Comparison of ENCODE assay signal across 26 mouse cellular contexts in the genomic region with DNA sequence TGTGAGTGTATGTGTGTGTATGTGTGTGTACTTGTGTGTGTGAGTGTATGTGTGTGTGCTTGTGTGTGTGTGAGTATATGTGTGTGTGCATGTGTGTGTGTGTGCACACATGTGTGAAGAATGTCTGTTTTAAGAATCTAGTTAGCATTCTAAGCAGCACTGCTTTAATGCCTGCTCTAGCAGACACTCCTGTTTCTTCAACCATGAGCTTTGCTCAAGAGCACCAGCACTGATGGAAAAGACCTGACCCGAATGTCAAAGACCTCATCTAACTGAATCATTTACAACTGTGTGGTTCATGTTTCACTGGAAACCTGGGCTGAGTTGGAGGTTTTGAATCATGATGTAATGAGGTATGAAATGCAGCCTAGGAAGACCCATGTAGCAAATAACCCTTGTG.
DNase-seq lines count a peak whose midpoint lies in the region; ATAC-seq and TF ChIP-seq lines count a peak whose summit lies in the region.
"Had no signal": no experiment of that assay in that cellular context is flagged by ENCODE, and none has a peak within 500 bp of the region (broad histone marks: within the 10 kb centered on the region; RNA-seq: fewer than 3 reads in every experiment).

No protein-coding gene starts in this region.

- H3K36me3 ChIP-seq in forebrain, embryonic 14.5 days (ENCODE audit: control insufficient read depth, insufficient read depth, low read length), result no peaks in the 10 kb centered on the region
- no peaks in the 10 kb centered on the region for H3K36me3 ChIP-seq in forebrain, embryonic 10.5 days (replicated peaks)
- no peaks in the 10 kb centered on the region for H3K36me3 ChIP-seq in limb, embryonic 14.5 days (ENCODE audit: control insufficient read depth, insufficient read depth, low read length)
- H3K36me3 ChIP-seq in limb, embryonic 10.5 days, result no peaks in the 10 kb centered on the region
- H3K36me3 ChIP-seq: embryonic facial prominence, embryonic 10.5 days; embryonic facial prominence, embryonic 15.5 days; hindbrain, embryonic 13.5 days; limb, embryonic 12.5 days; lung, embryonic 15.5 days had no signal

- TF ChIP-seq CTCF in brain, embryonic 14.5 days (IDR thresholded peaks at IDR 0.05; ENCODE audit: borderline replicate concordance, extremely low read depth, insufficient read depth, insufficient read length), result no peak

- DNase-seq in forebrain, embryonic 14.5 days (ENCODE audit: low spot score), result peak; percentile 8
- DNase-seq in forebrain, embryonic 10.5 days (ENCODE audit: extremely low spot score, low spot score), result no peak
- DNase-seq in limb, embryonic 14.5 days (ENCODE audit: low spot score), result peak; percentile 4
- no peak for DNase-seq in limb, embryonic 10.5 days (ENCODE audit: low spot score)
- DNase-seq in brain, embryonic 14.5 days (ENCODE audit: low read depth), result peak; percentile 51
- peak; percentile 30 for DNase-seq in retina, embryonic 14.5 days (ENCODE audit: low spot score)
- no peak for DNase-seq in layer of hippocampus, postnatal 10 days (ENCODE audit: low spot score in 2 of 2)
- DNase-seq: adrenal gland, postnatal 25 days; cerebellum, adult 2 months; cerebellum, postnatal 14 days; gastrocnemius, postnatal 25 days; heart, adult 11 months; heart, postnatal 36 days; kidney, postnatal 14 days; layer of hippocampus, adult 9-11 months; spleen, adult 18-20 months; thymus, postnatal 14 days had no signal

- H3K9me3 ChIP-seq in forebrain, embryonic 14.5 days (replicated peaks; ENCODE audit: control insufficient read depth, low read length), result no peaks in the 10 kb centered on the region
- no peaks in the 10 kb centered on the region for H3K9me3 ChIP-seq in forebrain, embryonic 10.5 days
- no peaks in the 10 kb centered on the region for H3K9me3 ChIP-seq in limb, embryonic 14.5 days (ENCODE audit: control insufficient read depth, low read length)
- H3K9me3 ChIP-seq in limb, embryonic 10.5 days (replicated peaks), result no peaks in the 10 kb centered on the region
- H3K9me3 ChIP-seq: embryonic facial prominence, embryonic 10.5 days; embryonic facial prominence, embryonic 15.5 days; hindbrain, embryonic 13.5 days; limb, embryonic 12.5 days; lung, embryonic 15.5 days had no signal

- no peak overlapping the region for H3K27ac ChIP-seq in forebrain, embryonic 14.5 days (ENCODE audit: low read depth, low read length)
- no peak overlapping the region for H3K27ac ChIP-seq in forebrain, embryonic 10.5 days
- H3K27ac ChIP-seq in limb, embryonic 14.5 days (replicated peaks; ENCODE audit: low read depth, low read length), result no peak overlapping the region
- H3K27ac ChIP-seq in limb, embryonic 10.5 days, result no peak overlapping the region
- H3K27ac ChIP-seq: embryonic facial prominence, embryonic 10.5 days; embryonic facial prominence, embryonic 15.5 days; limb, embryonic 12.5 days; lung, embryonic 15.5 days had no signal

- WGBS in forebrain, embryonic 14.5 days, result 69% methylated on average over 1 of the region's 1 CpGs
- 78% methylated on average over 1 of the region's 1 CpGs for WGBS in forebrain, embryonic 10.5 days
- WGBS in limb, embryonic 14.5 days, result 76% methylated on average over 1 of the region's 1 CpGs
- 68% methylated on average over 1 of the region's 1 CpGs for WGBS in limb, embryonic 10.5 days

- no peak for TF ChIP-seq POLR2A in limb, embryonic 14.5 days (IDR thresholded peaks at IDR 0.05; ENCODE audit: borderline replicate concordance, extremely low read depth, insufficient read depth, insufficient read length)
- no peak for TF ChIP-seq POLR2A in brain, embryonic 14.5 days (IDR thresholded peaks at IDR 0.05; ENCODE audit: borderline replicate concordance, extremely low read depth, insufficient read depth, insufficient read length, poor library complexity, severe bottlenecking)

- ATAC-seq in forebrain, embryonic 14.5 days, result peak; percentile 44; the same call in 1 of the 2 replicates
- no peak for ATAC-seq in limb, embryonic 14.5 days (ENCODE audit: low FRiP score, low read depth)
- ATAC-seq: CD4-positive, CD25-positive, alpha-beta regulatory T cell, adult 4 months; intestine, postnatal 0 days had no signal

- no peak overlapping the region for H3K4me3 ChIP-seq in forebrain, embryonic 14.5 days (ENCODE audit: low read depth, low read length)
- H3K4me3 ChIP-seq in forebrain, embryonic 10.5 days, result no peak overlapping the region
- H3K4me3 ChIP-seq in limb, embryonic 14.5 days (replicated peaks; ENCODE audit: low read length), result no peak overlapping the region
- no peak overlapping the region for H3K4me3 ChIP-seq in limb, embryonic 10.5 days
- H3K4me3 ChIP-seq: embryonic facial prominence, embryonic 10.5 days; embryonic facial prominence, embryonic 15.5 days; hindbrain, embryonic 13.5 days; limb, embryonic 12.5 days; lung, embryonic 15.5 days had no signal

- H3K4me1 ChIP-seq in forebrain, embryonic 14.5 days (ENCODE audit: control insufficient read depth, insufficient read depth, low read length), result no peaks in the 10 kb centered on the region
- peaks cover 5% of the 10 kb centered on the region for H3K4me1 ChIP-seq in forebrain, embryonic 10.5 days
- H3K4me1 ChIP-seq in limb, embryonic 14.5 days (ENCODE audit: control insufficient read depth, insufficient read depth, low read length), result no peaks in the 10 kb centered on the region
- H3K4me1 ChIP-seq in limb, embryonic 10.5 days, result no peaks in the 10 kb centered on the region
- H3K4me1 ChIP-seq: embryonic facial prominence, embryonic 10.5 days; embryonic facial prominence, embryonic 15.5 days; limb, embryonic 12.5 days; lung, embryonic 15.5 days had no signal

- H3K27me3 ChIP-seq in forebrain, embryonic 14.5 days (replicated peaks; ENCODE audit: control insufficient read depth, insufficient read depth, low read length), result no peaks in the 10 kb centered on the region
- H3K27me3 ChIP-seq in forebrain, embryonic 10.5 days (ENCODE audit: poor library complexity, severe bottlenecking), result no peaks in the 10 kb centered on the region
- H3K27me3 ChIP-seq in limb, embryonic 14.5 days (ENCODE audit: control insufficient read depth, insufficient read depth, low read length), result no peaks in the 10 kb centered on the region
- H3K27me3 ChIP-seq in limb, embryonic 10.5 days (ENCODE audit: low read depth, poor library complexity, severe bottlenecking), result no peaks in the 10 kb centered on the region
- H3K27me3 ChIP-seq: embryonic facial prominence, embryonic 15.5 days; hindbrain, embryonic 13.5 days; limb, embryonic 12.5 days; lung, embryonic 15.5 days had no signal

- no peak overlapping the region for H3K4me2 ChIP-seq in forebrain, embryonic 14.5 days (ENCODE audit: low read length)
- H3K4me2 ChIP-seq in limb, embryonic 14.5 days (replicated peaks; ENCODE audit: low read depth, low read length, severe bottlenecking), result no peak overlapping the region
- H3K4me2 ChIP-seq: embryonic facial prominence, embryonic 15.5 days; heart, embryonic 11.5 days; hindbrain, embryonic 13.5 days; limb, embryonic 12.5 days; liver, embryonic 11.5 days; lung, embryonic 15.5 days had no signal

- H3K9ac ChIP-seq in forebrain, embryonic 14.5 days (ENCODE audit: low read length), result no peak overlapping the region
- H3K9ac ChIP-seq in limb, embryonic 14.5 days (ENCODE audit: low read depth, low read length, severe bottlenecking), result no peak overlapping the region
- H3K9ac ChIP-seq: embryonic facial prominence, embryonic 15.5 days; hindbrain, embryonic 13.5 days; limb, embryonic 12.5 days; lung, embryonic 15.5 days had no signal

Comparison
In these comparisons a context has a peak if more than half of its experiments do, and no peak if none do; other contexts are left out.
1. DNase-seq: peak in forebrain, embryonic 14.5 days (single experiment), limb, embryonic 14.5 days (single experiment), brain, embryonic 14.5 days (single experiment) and retina, embryonic 14.5 days (single experiment); none in forebrain, embryonic 10.5 days (single experiment), limb, embryonic 10.5 days (single experiment) and layer of hippocampus, postnatal 10 days (0 of 2).